Mouse (Mus musculus) liver, embryonic 14.5 days (tissue): ENCODE data around the gene Hist2h4. TPM values are rescaled to one million over a fixed set of nuclear protein-coding genes. Genes with fewer than 3 reads are reported as not detected.
"Not testable (repeated sequence)": the region's sequence is repeated elsewhere in the genome, so short reads cannot be mapped to it uniquely, and the experiment has no call there.

Experiments used
- ATAC-seq: fragments of 200-750 bp; cut with Nextera tagmentation; 2 replicates; pipeline ENCODE4 v1.8.0; 2017; ENCODE audit warnings: moderate number of reproducible peaks, mild to moderate bottlenecking, moderate library complexity; ENCODE audit not compliant: insufficient read depth
- DNase-seq, 3 experiments: peaks; one replicate each; pipeline ENCODE4 v3.0.0-alpha.2; 2012 to 2013; ENCODE audit warnings: low read depth in 3 of 3, low spot score in 3 of 3
- H3K27ac ChIP-seq: fragments of 300-500 bp; sonication (generic); 2 replicates; pipeline ENCODE4 v1.5.1; 2014; ENCODE audit warnings: moderate library complexity, mild to moderate bottlenecking, control low read depth, inconsistent platforms
- H3K27me3 ChIP-seq: fragments of 300-500 bp; sonication (generic); 2 replicates; pipeline ENCODE4 v1.6.1; 2014; ENCODE audit warnings: mild to moderate bottlenecking, low read length, moderate library complexity; ENCODE audit not compliant: control insufficient read depth, insufficient read depth
- H3K36me3 ChIP-seq: fragments of 300-500 bp; sonication (generic); replicated peaks from 2 replicates; pipeline ENCODE4 v1.6.1; 2014; ENCODE audit warnings: low read depth; ENCODE audit not compliant: control insufficient read depth, insufficient read depth
- H3K4me1 ChIP-seq, 2 experiments: fragments of 200-500 bp in 1 of 2; fragments of 300-500 bp in 1 of 2; sonication (generic) in 1 of 2; replicated peaks; 2 replicates each; pipeline ENCODE4 v1.6.1; 2012 to 2014; ENCODE audit warnings: antibody characterized with exemption in 1 of 2, inconsistent platforms in 1 of 2, low read length in 1 of 2; ENCODE audit not compliant: control insufficient read depth in 2 of 2, insufficient read depth in 2 of 2
- H3K4me2 ChIP-seq: fragments of 300-500 bp; sonication (generic); 2 replicates; pipeline ENCODE4 v1.6.1; 2014; ENCODE audit warnings: low read depth, mild to moderate bottlenecking, control low read depth, moderate library complexity
- H3K4me3 ChIP-seq, 2 experiments: fragments of 200-500 bp in 1 of 2; fragments of 300-500 bp in 1 of 2; sonication (generic) in 1 of 2; 2 replicates each; pipeline ENCODE4 v1.5.1; 2012 to 2014; ENCODE audit warnings: low read depth in 2 of 2, low read length in 2 of 2, mild to moderate bottlenecking in 2 of 2, control low read depth in 1 of 2, inconsistent platforms in 1 of 2, moderate library complexity in 1 of 2; ENCODE audit not compliant: insufficient read depth in 1 of 2
- H3K9ac ChIP-seq: fragments of 300-500 bp; sonication (generic); replicated peaks from 2 replicates; pipeline ENCODE4 v1.6.1; 2014; ENCODE audit warnings: mild to moderate bottlenecking, control low read depth, moderate library complexity
- H3K9me3 ChIP-seq: fragments of 300-500 bp; sonication (generic); 2 replicates; pipeline ENCODE4 v1.6.1; 2016; ENCODE audit warnings: low read length, mixed read lengths; ENCODE audit not compliant: control insufficient read depth
- CTCF ChIP-seq: IDR thresholded peaks from 2 replicates; pipeline ENCODE4 v1.5.1; 2016; ENCODE audit warnings: antibody characterized with exemption, low read depth, control low read depth
- EP300 ChIP-seq: IDR thresholded peaks from 2 replicates; pipeline ENCODE4 v1.6.1; 2016; ENCODE audit warnings: antibody characterized with exemption, low read depth
- WGBS: fragments of 180-500 bp; shearing (Covaris S2); extraction: QIAGEN DNeasy Blood & Tissue Kit; methylation state at CpG from one replicate; pipeline ENCODE4 v1.1.7; 2014; ENCODE audit not compliant: insufficient replicate concordance; 5-methylcytosine and 5-hydroxymethylcytosine counted together
- polyA plus RNA-seq, 2 experiments: library from polyadenylated mRNA; depleted of rRNA in 1 of 2; stranded (reverse) in 1 of 2; unstranded in 1 of 2; fragments of >200 nt; fragmentation: Nextera tagmentation in 1 of 2; extraction: Ambion mirVana in 1 of 2; gene quantifications; 2 replicates each; pipeline versions ENCODE4 v1.2.1 to v1.2.3; 2012 to 2014

Gene Hist2h4
- polyA plus RNA-seq, 2 experiments = 12.2 to 15.1 TPM

- WGBS = under 1% methylated on average over 45 of the region's 45 CpGs
- peak within 1 kb of the TSS; percentile 63 to 64 for H3K4me3 ChIP-seq
- DNase-seq = peak; percentile 98 to 99 (median 98)
- H3K4me1 ChIP-seq = peaks cover 23 to 30% of the 10 kb centered on the region in 2 experiments
- H3K9me3 ChIP-seq = no peaks in the 10 kb centered on the region
- H3K9ac ChIP-seq = peak within 1 kb of the TSS; percentile 97
- H3K36me3 ChIP-seq = no peaks in the 10 kb centered on the region
- H3K4me2 ChIP-seq = peak within 1 kb of the TSS; percentile 82
- peak within 1 kb of the TSS; percentile 97 for H3K27ac ChIP-seq
- H3K27me3 ChIP-seq = no peaks in the 10 kb centered on the region
- peak; percentile 70 for TF ChIP-seq EP300
- no peak for TF ChIP-seq CTCF
- peak; percentile 85 for ATAC-seq
Observed at GRCm38 (mm10) chr3:96269511-96270474, 6.7 kb upstream of the Hist2h4 start, which contains the start of gene Hist2h2bb. Gene Hist2h2bb (plus strand): TSS chr3:96269752.

DNA sequence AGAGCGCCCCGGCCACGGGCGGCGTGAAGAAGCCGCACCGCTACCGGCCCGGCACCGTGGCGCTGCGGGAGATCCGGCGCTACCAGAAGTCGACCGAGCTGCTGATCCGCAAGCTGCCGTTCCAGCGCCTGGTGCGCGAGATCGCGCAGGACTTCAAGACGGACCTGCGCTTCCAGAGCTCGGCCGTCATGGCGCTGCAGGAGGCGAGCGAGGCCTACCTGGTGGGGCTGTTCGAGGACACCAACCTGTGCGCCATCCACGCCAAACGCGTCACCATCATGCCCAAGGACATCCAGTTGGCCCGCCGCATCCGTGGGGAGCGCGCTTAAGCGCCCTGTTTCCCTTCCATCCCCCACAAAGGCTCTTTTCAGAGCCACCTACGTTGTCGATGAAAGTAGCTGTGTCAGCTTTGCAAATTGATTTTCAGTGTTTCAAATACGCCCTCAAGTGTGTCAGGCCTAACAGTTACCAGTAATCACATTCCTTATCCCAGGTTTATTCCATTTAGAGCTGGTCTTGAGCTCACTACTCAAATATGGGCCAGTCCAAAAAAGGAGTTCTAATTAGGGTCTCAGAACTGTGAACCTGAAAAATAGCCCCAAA is 5.8 kb upstream of the Hist2h4 start:
- not testable (repeated sequence) for H3K27me3 ChIP-seq, H3K9me3 ChIP-seq, H3K36me3 ChIP-seq, DNase-seq
- Histone ChIP-seq H3K4me2 (peak overlapping the region; percentile 82), H3K4me1 (peaks cover 32 to 38% of the 10 kb centered on the region in 2 experiments), H3K27ac (peak overlapping the region; percentile 97), H3K4me3 (peak overlapping the region; percentile 63), H3K9ac (peak overlapping the region; percentile 97)
- TF ChIP-seq EP300 = peak; percentile 17; the same call in 1 of the 2 replicates
- WGBS = under 1% methylated on average over 10 of the region's 44 CpGs
- peak; percentile 53 for ATAC-seq

DNA sequence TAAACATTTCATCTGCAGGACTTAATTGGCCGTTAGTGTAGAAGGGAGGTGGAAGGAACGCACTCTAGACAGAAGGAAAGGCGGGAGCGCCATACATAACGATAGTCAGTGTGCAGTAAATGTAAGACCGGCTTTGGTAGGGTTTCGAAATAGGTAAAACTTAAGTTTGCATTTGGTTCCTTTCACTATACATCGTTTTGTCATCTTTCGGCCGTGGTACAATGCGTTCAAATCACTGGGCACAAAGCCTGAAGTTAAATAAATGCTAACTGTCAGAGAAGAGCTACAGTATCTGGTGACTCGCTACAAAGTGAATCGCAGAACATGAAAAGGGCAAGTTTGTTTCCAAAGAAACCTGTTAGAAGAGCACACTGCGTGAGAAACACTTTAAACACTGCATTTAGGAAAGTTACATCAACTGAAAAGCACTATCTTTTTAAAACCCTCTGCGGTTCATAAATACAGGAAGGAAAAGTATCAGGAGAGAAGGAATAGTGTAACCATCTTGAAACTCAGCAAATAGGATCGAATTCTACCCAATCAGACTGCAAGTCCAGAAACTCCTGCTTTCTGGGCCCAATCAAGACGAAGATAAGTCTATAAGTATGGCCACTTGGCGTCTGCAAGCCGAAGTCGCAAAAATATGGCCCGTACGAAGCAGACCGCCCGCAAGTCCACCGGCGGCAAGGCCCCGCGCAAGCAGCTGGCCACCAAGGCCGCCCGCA is 5.1 kb upstream of the Hist2h4 start, which contains the start of gene Hist2h3b:
Gene Hist2h3b, plus strand, starts transcription at position 604 of the 725 bp plus-strand sequence.
- H3K9me3 ChIP-seq = no peaks in the 10 kb centered on the region
- peak; percentile 45 for ATAC-seq
- H3K27ac ChIP-seq = peak within 1 kb of the TSS; percentile 97
- H3K4me2 ChIP-seq = peak within 1 kb of the TSS; percentile 82
- no peaks in the 10 kb centered on the region for H3K36me3 ChIP-seq
- DNase-seq = peak; percentile 80 to 85 (median 82)
- no peaks in the 10 kb centered on the region for H3K27me3 ChIP-seq
- WGBS = 22% methylated on average over 29 of the region's 30 CpGs
- peaks cover 29 to 35% of the 10 kb centered on the region in 2 experiments for H3K4me1 ChIP-seq
- peak within 1 kb of the TSS; percentile 63 for H3K4me3 ChIP-seq
- TF ChIP-seq EP300 = peak; percentile 64
- TF ChIP-seq CTCF = no peak
- peak within 1 kb of the TSS; percentile 97 for H3K9ac ChIP-seq

- H3K4me1 ChIP-seq = peaks cover 29 to 35% of the 10 kb centered on the region in 2 experiments
- no peaks in the 10 kb centered on the region for H3K9me3 ChIP-seq
- H3K36me3 ChIP-seq = no peaks in the 10 kb centered on the region
- peak overlapping the region; percentile 97 for H3K27ac ChIP-seq
- H3K27me3 ChIP-seq = no peaks in the 10 kb centered on the region
- DNase-seq (no peak), ATAC-seq (no peak)
- WGBS = 59% methylated on average over 4 of the region's 4 CpGs
- H3K9ac ChIP-seq = peak overlapping the region; percentile 83
- H3K4me3 ChIP-seq = peak overlapping the region in 1 of 2 experiments; percentile 54; a peak in 2 of 4 replicates
- H3K4me2 ChIP-seq = peak overlapping the region; percentile 80
- no peak for TF ChIP-seq EP300
- no peak for TF ChIP-seq CTCF
Observed at GRCm38 (mm10) chr3:96267541-96267940, 4.4 kb upstream of the Hist2h4 start.
